Mouse (Mus musculus) midbrain, embryonic 13.5 days (tissue): Measurements from ENCODE around the gene Gcnt1. TPM values are rescaled to one million over a fixed set of nuclear protein-coding genes. Genes with fewer than 3 reads are reported as not detected.

ENCODE experiments used
- ATAC-seq: fragments of 200-750 bp; cut with Nextera tagmentation; 2 replicates; pipeline ENCODE4 v1.8.0; 2017; ENCODE audit warnings: mild to moderate bottlenecking, moderate TSS enrichment, moderate library complexity
- H3K27ac ChIP-seq: fragments of 300-500 bp; sonication (generic); 2 replicates; pipeline ENCODE4 v1.5.1; 2015; ENCODE audit warnings: inconsistent platforms, mild to moderate bottlenecking, moderate library complexity
- H3K27me3 ChIP-seq: fragments of 300-500 bp; sonication (generic); 2 replicates; pipeline ENCODE4 v1.6.1; 2015; ENCODE audit warnings: mild to moderate bottlenecking, inconsistent platforms
- H3K36me3 ChIP-seq: fragments of 300-500 bp; sonication (generic); 2 replicates; pipeline ENCODE4 v1.6.1; 2015; ENCODE audit warnings: mild to moderate bottlenecking, inconsistent platforms
- H3K4me1 ChIP-seq: fragments of 300-500 bp; sonication (generic); replicated peaks from 2 replicates; pipeline ENCODE4 v1.6.1; 2015; ENCODE audit warnings: inconsistent platforms
- H3K4me2 ChIP-seq: fragments of 300-500 bp; sonication (generic); replicated peaks from 2 replicates; pipeline ENCODE4 v1.6.1; 2015; ENCODE audit warnings: moderate library complexity, mild to moderate bottlenecking, inconsistent platforms
- H3K4me3 ChIP-seq: fragments of 300-500 bp; sonication (generic); replicated peaks from 2 replicates; pipeline ENCODE4 v1.5.1; 2015; ENCODE audit warnings: mild to moderate bottlenecking, inconsistent platforms
- H3K9ac ChIP-seq: fragments of 300-500 bp; sonication (generic); replicated peaks from 2 replicates; pipeline ENCODE4 v1.6.1; 2015; ENCODE audit warnings: mild to moderate bottlenecking, inconsistent platforms
- H3K9me3 ChIP-seq: fragments of 300-500 bp; sonication (generic); 2 replicates; pipeline ENCODE4 v1.6.1; 2016; ENCODE audit warnings: mild to moderate bottlenecking, inconsistent platforms
- WGBS: fragments of 180-500 bp; shearing (Covaris S2); methylation state at CpG from one replicate; pipeline ENCODE4 v1.1.7; 2015; 5-methylcytosine and 5-hydroxymethylcytosine counted together
- polyA plus RNA-seq: library from polyadenylated mRNA; unstranded; fragments of >200 nt; fragmentation: Nextera tagmentation; extraction: Ambion mirVana; gene quantifications from 2 replicates; pipeline ENCODE4 v1.2.1, GENCODE M21; 2015

The Gcnt1 gene
- polyA plus RNA-seq, 1 experiment from 2014 or later = 0.52 TPM

DNA sequence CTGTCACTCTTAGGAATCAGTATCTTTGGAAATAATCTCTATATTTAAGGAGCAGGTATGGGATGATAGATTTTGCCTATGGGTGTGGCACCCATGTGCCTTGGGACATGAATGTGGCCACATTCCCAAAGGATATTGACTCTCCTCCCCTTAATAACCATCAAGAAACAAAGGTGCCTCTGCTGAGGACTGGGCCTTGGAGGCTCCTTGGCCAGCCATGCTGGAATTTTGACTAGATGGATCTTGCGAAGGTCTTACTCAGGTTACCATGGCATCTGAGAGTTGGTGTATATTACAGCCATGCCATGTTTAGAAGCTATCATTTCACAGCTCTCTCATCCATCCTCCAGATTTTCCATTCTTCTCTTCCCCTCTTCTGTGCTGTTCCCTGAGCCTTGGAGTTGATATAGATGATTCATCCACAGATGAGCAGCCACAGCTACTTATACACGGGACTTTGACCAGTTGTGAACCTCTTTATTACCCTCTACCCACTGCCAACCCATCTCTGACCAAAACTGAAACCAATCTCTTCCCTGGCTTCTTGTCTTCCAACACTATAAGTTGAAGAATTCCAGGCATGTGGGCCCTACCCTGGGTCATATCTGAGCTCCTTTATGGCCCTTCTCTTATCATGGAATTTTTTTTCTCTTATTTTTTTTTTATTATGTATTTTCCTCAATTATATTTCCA is 56.2 kb downstream of the Gcnt1 start:
- Histone ChIP-seq H3K4me3 (no peak overlapping the region), H3K9me3 (no peaks in the 10 kb centered on the region), H3K9ac (no peak overlapping the region), H3K27ac (no peak overlapping the region), H3K36me3 (no peaks in the 10 kb centered on the region), H3K4me1 (no peaks in the 10 kb centered on the region), H3K27me3 (no peaks in the 10 kb centered on the region), H3K4me2 (no peak overlapping the region)
- ATAC-seq = no peak
- WGBS = 98% methylated on average over 2 of the region's 2 CpGs

DNA sequence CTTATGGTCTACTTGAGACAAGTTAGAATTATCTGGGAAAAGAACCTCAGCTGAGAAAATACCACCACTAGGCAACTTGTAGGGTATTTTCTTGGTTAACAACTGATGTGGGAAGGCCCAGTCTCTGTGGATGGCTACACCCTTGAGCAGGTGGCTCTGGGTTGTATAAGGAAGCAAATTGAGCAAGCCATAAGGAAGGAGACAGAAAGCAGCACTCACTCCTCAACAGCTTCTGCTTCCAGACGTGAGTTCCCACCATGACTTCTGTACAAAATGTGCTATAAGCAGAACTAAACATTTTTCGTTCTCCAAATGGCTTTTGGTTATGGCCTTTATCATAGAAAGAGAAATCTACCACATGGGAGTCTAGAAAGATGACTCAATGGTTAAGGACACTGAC is 58.2 kb downstream of the Gcnt1 start:
- ATAC-seq = no peak
- WGBS = 84% methylated on average over 2 of the region's 2 CpGs

GRCm38 (mm10) chr19:17313766-17314165 is 58.9 kb downstream of the Gcnt1 start:
- Histone ChIP-seq H3K4me1 (no peaks in the 10 kb centered on the region), H3K9me3 (no peaks in the 10 kb centered on the region), H3K27me3 (no peaks in the 10 kb centered on the region), H3K27ac (no peak overlapping the region), H3K4me3 (no peak overlapping the region), H3K4me2 (no peak overlapping the region), H3K36me3 (no peaks in the 10 kb centered on the region), H3K9ac (no peak overlapping the region)
- 92% methylated on average over 1 of the region's 1 CpGs for WGBS
- ATAC-seq = no peak

More for the DNA sequence above, 58.2 kb downstream of the Gcnt1 start:
- H3K4me3 ChIP-seq = no peak overlapping the region
- no peaks in the 10 kb centered on the region for H3K9me3 ChIP-seq
- H3K27ac ChIP-seq = no peak overlapping the region
- H3K4me2 ChIP-seq = no peak overlapping the region
- H3K4me1 ChIP-seq = no peaks in the 10 kb centered on the region
- H3K36me3 ChIP-seq = no peaks in the 10 kb centered on the region
- H3K9ac ChIP-seq = no peak overlapping the region
- no peaks in the 10 kb centered on the region for H3K27me3 ChIP-seq

GRCm38 (mm10) chr19:17312671-17313180 is 59.9 kb downstream of the Gcnt1 start:
- Histone ChIP-seq H3K36me3 (no peaks in the 10 kb centered on the region), H3K9me3 (no peaks in the 10 kb centered on the region), H3K27me3 (no peaks in the 10 kb centered on the region), H3K4me3 (no peak overlapping the region), H3K4me1 (no peaks in the 10 kb centered on the region), H3K27ac (no peak overlapping the region), H3K9ac (no peak overlapping the region), H3K4me2 (no peak overlapping the region)
- WGBS = 87% methylated on average over 5 of the region's 5 CpGs
- ATAC-seq = no peak

DNA sequence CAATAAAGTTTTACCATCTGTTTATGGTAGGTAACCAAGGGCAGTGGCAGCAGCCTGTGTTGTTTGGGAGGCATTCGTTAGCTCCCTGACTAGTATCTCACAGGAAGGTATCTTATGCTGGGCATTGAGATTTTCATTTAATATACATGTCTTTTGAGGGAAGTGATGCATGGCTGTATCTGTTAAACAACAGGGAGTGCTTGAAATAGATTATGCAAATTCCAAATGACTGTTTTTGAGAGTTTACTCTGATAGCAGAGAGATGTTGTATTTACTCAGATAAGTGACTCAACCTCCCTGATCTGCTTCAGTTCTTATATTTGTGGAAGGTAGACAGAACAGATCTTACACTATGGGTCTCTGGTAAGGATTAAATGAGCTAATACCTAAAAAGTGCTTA is 61.1 kb downstream of the Gcnt1 start:
- no peak for ATAC-seq
- H3K27me3 ChIP-seq = no peaks in the 10 kb centered on the region
- no peak overlapping the region for H3K4me3 ChIP-seq
- no peak overlapping the region for H3K27ac ChIP-seq
- no peaks in the 10 kb centered on the region for H3K9me3 ChIP-seq
- H3K4me2 ChIP-seq = no peak overlapping the region
- no peaks in the 10 kb centered on the region for H3K4me1 ChIP-seq
- WGBS = 97% methylated on average over 1 of the region's 1 CpGs
- H3K9ac ChIP-seq = no peak overlapping the region
- H3K36me3 ChIP-seq = no peaks in the 10 kb centered on the region

GRCm38 (mm10) chr19:17311031-17311430 is 61.6 kb downstream of the Gcnt1 start:
- no peak overlapping the region for H3K4me2 ChIP-seq
- ATAC-seq = no peak
- WGBS = 90% methylated on average over 2 of the region's 2 CpGs

GRCm38 (mm10) chr19:17296081-17296480 is 76.6 kb downstream of the Gcnt1 start:
- ATAC-seq = no peak
- H3K4me2 ChIP-seq = no peak overlapping the region
- no peak overlapping the region for H3K27ac ChIP-seq
- no peak overlapping the region for H3K9ac ChIP-seq
- no peaks in the 10 kb centered on the region for H3K27me3 ChIP-seq
- no peaks in the 10 kb centered on the region for H3K9me3 ChIP-seq
- H3K36me3 ChIP-seq = no peaks in the 10 kb centered on the region
- no peaks in the 10 kb centered on the region for H3K4me1 ChIP-seq
- WGBS = 90% methylated on average over 5 of the region's 5 CpGs
- H3K4me3 ChIP-seq = no peak overlapping the region

More at GRCm38 (mm10) chr19:17311031-17311430, 61.6 kb downstream of the Gcnt1 start:
- Histone ChIP-seq H3K4me3 (no peak overlapping the region), H3K27ac (no peak overlapping the region), H3K9me3 (no peaks in the 10 kb centered on the region), H3K9ac (no peak overlapping the region), H3K27me3 (no peaks in the 10 kb centered on the region), H3K36me3 (no peaks in the 10 kb centered on the region), H3K4me1 (no peaks in the 10 kb centered on the region)

- H3K27ac ChIP-seq = no peak overlapping the region
- no peaks in the 10 kb centered on the region for H3K9me3 ChIP-seq
- H3K4me1 ChIP-seq = no peaks in the 10 kb centered on the region
- H3K36me3 ChIP-seq = no peaks in the 10 kb centered on the region
- no peak overlapping the region for H3K9ac ChIP-seq
- H3K27me3 ChIP-seq = no peaks in the 10 kb centered on the region
- 90% methylated on average over 6 of the region's 6 CpGs for WGBS
- H3K4me3 ChIP-seq = no peak overlapping the region
- ATAC-seq = no peak
- no peak overlapping the region for H3K4me2 ChIP-seq
These were observed 77.4 kb downstream of the Gcnt1 start for GRCm38 (mm10) chr19:17295211-17295766.

- ATAC-seq = no peak
- WGBS = 88% methylated on average over 5 of the region's 5 CpGs
- no peak overlapping the region for H3K9ac ChIP-seq
These were observed 78.5 kb downstream of the Gcnt1 start for GRCm38 (mm10) chr19:17294136-17294535.

DNA sequence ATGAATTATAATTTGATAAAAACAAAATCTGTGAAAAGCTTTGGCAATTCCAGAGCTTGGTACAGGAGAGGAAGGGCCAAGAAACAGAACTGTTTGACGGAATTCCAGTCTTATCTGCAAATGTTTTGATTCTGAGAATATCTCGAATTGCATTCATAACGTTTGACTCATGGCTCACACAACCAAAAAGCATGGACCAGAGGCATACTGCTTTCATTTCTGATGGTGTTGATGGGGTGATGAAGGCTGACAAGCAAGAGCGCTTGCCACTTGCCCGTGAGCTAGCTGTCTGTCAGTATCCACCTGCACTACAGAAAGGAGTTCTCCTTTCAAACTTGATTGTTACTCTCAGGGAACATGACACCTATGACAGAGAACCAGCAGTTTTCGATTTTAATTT is 83.1 kb downstream of the Gcnt1 start:
- WGBS = 88% methylated on average over 6 of the region's 6 CpGs
- no peak overlapping the region for H3K4me2 ChIP-seq
- no peaks in the 10 kb centered on the region for H3K27me3 ChIP-seq
- no peak overlapping the region for H3K4me3 ChIP-seq
- no peak overlapping the region for H3K27ac ChIP-seq
- no peaks in the 10 kb centered on the region for H3K9me3 ChIP-seq
- no peak for ATAC-seq
- no peaks in the 10 kb centered on the region for H3K36me3 ChIP-seq
- no peaks in the 10 kb centered on the region; the same call in 1 of the 2 replicates for H3K4me1 ChIP-seq
- H3K9ac ChIP-seq = no peak overlapping the region

More at GRCm38 (mm10) chr19:17294136-17294535, 78.5 kb downstream of the Gcnt1 start:
- Histone ChIP-seq H3K4me2 (no peak overlapping the region), H3K36me3 (no peaks in the 10 kb centered on the region), H3K27me3 (no peaks in the 10 kb centered on the region), H3K9me3 (no peaks in the 10 kb centered on the region), H3K27ac (no peak overlapping the region), H3K4me1 (no peaks in the 10 kb centered on the region), H3K4me3 (no peak overlapping the region)

GRCm38 (mm10) chr19:17286004-17286403 is 86.6 kb downstream of the Gcnt1 start:
- no peak for ATAC-seq
- H3K27ac ChIP-seq = no peak overlapping the region
- WGBS = 83% methylated on average over 7 of the region's 7 CpGs

DNA sequence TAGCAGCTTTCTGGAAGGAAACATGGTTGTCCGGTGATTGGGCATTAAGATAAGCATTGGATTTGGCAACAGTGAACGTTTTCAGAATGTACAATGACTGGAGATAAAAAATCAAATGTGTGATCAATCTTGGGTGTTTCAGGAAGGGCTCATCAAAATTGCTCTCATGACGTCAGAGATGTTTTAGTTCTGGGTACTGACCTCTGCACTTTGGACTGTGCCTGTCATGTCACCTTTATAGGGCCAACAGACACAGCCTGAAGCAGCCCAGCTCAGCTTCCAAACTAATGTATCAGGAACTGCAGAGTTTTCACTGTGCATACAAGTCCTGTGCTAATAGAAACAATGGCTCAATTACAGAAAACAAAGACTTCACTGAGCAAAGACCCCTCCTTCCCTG is 89.3 kb downstream of the Gcnt1 start:
- no peaks in the 10 kb centered on the region; the same call in 1 of the 2 replicates for H3K4me1 ChIP-seq
- no peak overlapping the region for H3K9ac ChIP-seq
- H3K9me3 ChIP-seq = no peaks in the 10 kb centered on the region
- H3K4me2 ChIP-seq = no peak overlapping the region
- no peaks in the 10 kb centered on the region for H3K36me3 ChIP-seq
- no peak overlapping the region for H3K4me3 ChIP-seq
- no peak for ATAC-seq
- no peaks in the 10 kb centered on the region for H3K27me3 ChIP-seq
- H3K27ac ChIP-seq = no peak overlapping the region
- 79% methylated on average over 3 of the region's 3 CpGs for WGBS

More at GRCm38 (mm10) chr19:17286004-17286403, 86.6 kb downstream of the Gcnt1 start:
- Histone ChIP-seq H3K27me3 (no peaks in the 10 kb centered on the region), H3K4me1 (no peaks in the 10 kb centered on the region; the same call in 1 of the 2 replicates), H3K4me3 (no peak overlapping the region), H3K36me3 (no peaks in the 10 kb centered on the region), H3K4me2 (no peak overlapping the region), H3K9me3 (no peaks in the 10 kb centered on the region), H3K9ac (no peak overlapping the region)
